Mouse (Mus musculus) kidney, adult 2 months (tissue): ENCODE results near the gene Ccnl2.

Source experiments
- CTCF ChIP-seq: fragments of 200-500 bp; conservative IDR thresholded peaks from 2 replicates; pipeline ENCODE4 v1.5.1; 2011; ENCODE audit warnings: low read depth, mild to moderate bottlenecking, control low read depth, low read length, moderate library complexity, mixed read lengths; ENCODE audit not compliant: insufficient read depth, insufficient read length
- POLR2A ChIP-seq: fragments of 200-500 bp; IDR thresholded peaks from one replicate; pipeline ENCODE4 v1.6.1; 2011; ENCODE audit warnings: low read depth, low read length, control low read depth

DNA sequence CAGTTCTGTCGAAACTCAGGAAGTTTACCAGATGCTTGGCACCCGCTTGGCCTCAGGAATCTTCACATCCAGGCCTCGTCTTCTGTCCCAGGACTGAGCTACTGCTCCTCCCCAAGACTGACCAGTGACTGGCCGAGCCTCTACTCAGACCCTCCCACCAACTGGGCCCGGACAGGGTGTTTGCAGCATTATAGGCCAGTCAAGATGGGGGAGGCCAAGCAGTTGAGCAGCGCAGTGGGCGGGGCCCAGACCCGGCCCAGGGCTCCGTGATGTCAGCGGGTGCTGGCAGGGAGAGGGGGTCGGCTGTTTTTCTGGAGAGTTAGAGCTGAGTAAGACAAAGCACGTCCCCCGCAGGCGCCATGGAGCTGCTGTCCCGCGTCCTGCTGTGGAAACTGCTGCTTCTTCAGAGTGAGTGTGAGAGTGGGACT is 27.2 kb downstream of the Ccnl2 start, which contains the start of gene Mxra8:
- TF ChIP-seq CTCF = no peak
- peak; percentile 14 for TF ChIP-seq POLR2A
